Mouse (Mus musculus) naive thymus-derived CD4-positive, alpha-beta T cell, adult 2 months (primary cell): Measurements from ENCODE around the gene D17H6S53E.
A peak's percentile ranks its signal among the peaks of the same experiment; 100 is the strongest.

Experiments
- DNase-seq: peaks from one replicate; pipeline ENCODE4 v3.0.0-alpha.2; 2011; ENCODE audit warnings: low read depth

The D17H6S53E gene

DNA sequence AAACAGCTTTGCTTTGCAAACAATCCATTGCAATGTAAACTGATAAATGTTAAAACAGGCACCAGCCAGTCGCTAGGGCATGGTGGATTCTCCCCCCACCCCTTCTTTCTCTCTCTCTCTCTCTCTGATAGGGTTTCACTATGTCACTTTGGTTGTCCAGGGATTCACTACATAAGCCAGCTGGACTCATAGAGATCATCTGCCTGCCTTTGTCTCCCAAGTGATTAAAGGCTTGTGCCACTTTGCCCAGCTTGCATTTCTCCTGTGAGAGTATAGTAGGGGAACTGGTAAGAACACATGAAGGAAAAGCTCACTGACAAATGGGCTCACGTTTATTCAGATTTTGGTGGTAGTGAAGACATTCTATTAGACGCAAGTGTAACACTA, 6.0 kb downstream of the D17H6S53E start:
- no peak for DNase-seq

- no peak for DNase-seq
Measured at GRCm38 (mm10) chr17:35133517-35133916, 7.3 kb downstream of the D17H6S53E start.

DNA sequence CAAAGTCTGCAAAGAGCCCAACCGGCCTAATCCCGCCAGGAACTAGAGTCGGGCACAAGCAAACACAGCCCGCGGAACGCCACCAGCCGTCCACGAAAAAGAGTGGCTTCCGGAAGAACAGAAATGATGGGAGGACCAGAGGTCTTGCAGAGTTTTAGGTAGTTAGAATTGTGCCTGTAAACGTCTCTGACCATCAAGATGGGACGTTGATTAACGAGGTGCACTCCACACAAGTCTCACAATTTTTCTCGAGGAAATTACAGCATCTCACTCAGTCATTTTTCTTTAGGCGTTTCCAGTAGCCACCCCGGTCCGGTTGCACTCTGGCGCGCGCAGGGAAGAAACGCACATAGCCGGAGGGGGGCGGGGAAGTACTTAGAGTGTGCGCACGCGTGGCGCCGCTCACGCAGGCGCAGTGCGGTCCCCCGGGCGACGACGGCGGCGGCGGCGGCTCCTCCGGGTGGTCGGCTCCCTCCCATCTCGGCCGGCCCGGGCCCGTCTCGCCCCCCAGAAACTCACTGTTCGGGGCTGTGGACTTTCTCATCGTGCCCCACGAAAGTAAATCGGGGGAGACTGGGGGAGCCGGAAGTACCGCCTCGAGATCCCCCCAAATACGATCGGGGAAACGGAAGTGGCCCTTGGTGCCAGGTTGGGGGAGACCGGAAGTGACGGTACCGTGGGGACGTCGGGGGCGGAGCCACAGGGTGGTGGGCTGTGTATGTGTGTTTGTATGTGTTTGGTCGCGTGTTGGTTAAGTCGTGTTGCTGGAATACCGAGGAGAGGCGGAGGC, 8.8 kb downstream of the D17H6S53E start, which contains the start of gene Bag6:
Bag6 (plus strand) TSS at position 378 of the 790 bp plus-strand sequence.
- DNase-seq: peak; percentile 98

DNA sequence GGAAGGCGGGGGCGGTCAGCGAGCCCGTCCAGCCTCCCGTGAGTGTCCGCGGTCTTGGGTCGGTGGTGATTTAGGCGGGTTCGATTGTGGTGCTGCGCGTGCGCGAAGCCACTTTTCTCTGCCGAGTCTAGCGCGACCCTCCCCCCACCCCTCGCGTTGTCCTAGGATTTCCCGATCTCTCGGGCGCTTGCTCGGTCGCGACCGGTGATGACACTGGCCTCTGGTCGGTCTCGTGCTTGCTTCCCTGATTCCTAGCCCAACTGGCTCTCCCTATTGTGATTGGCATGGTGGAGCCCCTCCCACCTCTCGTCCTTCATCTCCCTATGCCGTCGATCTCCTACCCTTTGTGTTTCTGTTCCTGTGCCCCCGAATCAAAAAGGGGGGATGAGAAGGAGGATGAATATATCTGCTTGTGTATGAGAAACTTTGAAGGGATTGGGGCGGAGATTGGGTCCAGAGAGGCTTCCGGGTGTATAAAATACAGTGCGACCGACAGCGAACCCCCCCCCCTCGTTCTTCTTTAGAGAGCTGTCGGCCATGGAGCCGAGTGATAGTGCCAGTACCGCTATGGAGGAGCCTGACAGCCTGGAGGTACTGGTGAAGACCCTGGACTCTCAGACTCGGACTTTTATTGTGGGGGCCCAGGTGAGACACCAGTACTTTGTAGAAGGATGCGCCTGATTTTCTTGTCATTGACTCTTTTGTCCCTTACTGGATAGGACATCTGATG, 9.6 kb downstream of the D17H6S53E start:
- DNase-seq: no peak

GRCm38 (mm10) chr17:35139269-35139668, 13.1 kb downstream of the D17H6S53E start:
- no peak for DNase-seq

DNA sequence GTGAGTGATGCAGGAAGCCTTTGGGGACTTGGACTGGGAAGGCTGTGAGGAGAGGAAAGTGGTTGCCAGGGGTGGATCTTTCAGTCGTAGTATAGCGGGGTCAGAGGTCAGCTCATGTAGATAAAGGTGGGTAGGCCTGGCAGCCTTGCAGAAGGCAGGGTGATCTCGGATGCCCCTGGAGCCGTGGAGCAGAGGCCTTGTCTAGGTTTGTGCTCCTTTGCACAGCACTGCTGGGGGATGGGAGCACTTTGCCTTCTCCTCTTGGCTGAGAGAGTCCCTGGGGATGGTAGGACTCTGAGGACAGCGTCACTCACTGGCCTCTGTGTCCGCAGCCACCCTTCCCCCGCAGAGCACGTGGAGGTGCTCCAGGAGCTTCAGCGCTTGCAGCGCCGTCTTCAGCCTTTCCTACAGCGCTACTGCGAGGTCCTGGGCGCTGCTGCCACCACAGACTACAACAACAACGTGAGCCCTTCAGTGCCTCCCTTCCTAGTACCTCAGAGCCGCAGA, 14.4 kb downstream of the D17H6S53E start:
- DNase-seq: no peak

DNA sequence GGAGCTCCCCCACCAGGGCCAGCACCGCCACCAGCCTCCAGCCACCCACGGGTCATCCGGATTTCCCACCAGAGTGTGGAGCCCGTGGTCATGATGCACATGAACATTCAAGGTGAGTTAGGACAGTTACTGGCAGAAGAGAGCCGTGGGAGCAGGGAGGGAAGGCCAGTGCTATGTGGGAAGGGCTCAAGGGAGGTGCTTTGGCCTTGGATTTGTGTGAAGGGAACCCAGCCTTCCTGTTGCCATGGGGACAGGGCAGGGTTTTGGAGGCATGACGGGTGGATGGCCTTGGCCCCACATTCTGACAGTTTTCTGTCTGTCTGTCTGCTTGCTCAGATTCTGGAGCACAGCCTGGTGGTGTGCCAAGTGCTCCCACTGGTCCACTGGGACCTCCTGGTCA, 15.8 kb downstream of the D17H6S53E start:
- DNase-seq: no peak

- no peak for DNase-seq
Measured at GRCm38 (mm10) chr17:35146139-35146538, 20.0 kb downstream of the D17H6S53E start.

DNA sequence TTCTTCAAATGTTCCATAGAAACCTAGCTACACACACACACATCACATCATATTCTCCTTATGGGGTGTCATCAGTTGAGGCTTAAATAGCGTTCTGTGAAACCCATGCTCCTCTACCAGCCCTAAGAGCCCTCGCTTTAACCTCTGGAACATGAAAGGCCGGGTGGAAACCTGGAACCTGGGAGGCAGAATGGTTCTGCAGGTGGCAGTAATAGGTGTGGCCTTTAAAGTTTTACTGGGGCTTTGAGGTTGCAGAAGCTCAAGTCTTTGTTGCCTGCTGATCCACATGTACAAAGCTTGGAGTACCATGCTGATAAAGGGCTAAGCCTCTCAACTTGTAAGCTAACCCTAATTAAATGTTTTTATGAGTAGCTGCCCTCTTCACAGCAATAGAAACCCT, 21.2 kb downstream of the D17H6S53E start:
- no peak for DNase-seq

GRCm38 (mm10) chr17:35147922-35148639, 21.9 kb downstream of the D17H6S53E start:
- DNase-seq: no peak

DNA sequence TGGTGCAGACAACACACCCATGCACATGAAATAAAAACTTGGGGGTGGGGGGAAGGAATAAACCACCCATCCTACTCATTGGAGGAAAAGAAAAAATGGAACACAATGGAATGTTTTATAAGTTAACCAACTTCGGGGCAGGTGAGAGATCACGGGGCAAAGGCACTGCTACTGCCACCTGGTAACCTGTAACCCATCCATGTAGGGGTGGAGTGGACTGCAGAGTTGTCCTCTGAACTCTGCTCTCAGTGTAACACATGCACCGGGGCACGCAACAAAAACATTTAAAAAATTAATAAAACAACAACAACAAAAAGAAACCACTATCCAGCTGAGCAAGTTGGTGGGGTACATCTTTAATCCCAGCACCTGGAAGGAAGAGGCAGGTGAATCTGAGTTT, 25.9 kb downstream of the D17H6S53E start:
- DNase-seq: no peak

DNA sequence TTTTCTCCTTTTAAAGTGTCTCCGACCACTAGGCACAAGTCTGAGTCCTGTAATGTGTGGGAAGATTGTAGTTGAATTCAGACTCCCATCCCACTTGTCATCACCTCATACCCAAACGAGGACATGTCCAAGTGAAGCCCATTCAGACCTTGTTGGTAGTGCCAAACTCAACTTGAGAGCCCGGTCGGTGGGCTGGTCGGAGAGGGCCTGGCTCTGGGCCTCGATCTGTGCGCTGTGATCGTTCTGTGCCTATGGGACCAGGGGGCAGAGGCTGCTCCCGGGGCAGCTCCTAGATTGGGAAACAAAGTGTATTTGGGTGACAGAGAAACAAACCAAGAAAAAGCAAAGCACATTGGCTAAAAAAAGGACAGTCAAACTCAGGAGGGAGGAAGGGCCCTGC, 26.9 kb downstream of the D17H6S53E start:
- DNase-seq: no peak

DNA sequence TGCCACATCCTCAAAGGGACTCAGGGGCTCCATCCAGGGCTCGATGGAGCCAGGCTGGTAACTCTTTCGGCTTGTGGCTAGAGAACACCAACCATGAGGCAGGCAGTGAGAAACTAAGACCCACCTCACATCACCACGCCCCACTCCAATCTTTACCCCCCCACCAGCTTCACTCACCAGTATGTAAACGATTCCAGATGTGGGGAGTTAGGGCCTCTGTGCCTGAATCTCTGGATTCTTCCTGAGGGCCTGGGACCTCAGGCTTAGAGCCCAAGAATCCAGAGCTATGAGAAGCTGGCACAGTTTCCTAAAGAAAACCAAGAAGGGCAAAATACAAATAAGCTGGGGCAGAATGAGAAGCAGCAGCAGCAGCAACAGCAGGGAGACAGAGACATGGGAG, 27.8 kb downstream of the D17H6S53E start:
- no peak for DNase-seq

DNA sequence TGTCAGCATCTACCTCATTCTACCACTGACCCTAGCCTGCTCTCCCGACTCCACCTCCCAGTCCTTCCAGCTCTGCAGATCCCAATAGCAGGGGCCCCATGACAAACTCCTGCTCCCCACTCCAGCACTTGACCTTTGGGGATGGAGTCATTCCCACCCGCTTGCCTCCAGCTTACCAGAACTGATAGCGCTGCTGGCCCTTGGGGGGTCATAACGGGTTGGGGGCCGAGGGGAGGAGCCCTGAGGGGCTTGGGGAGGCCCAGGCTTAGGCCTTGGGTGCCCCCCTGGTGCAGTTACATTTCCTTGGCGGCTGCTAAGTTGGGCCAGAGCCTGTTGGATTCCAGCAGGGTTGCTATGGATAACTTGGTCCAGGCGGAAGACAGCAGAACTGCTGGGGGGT, 28.4 kb downstream of the D17H6S53E start:
- no peak for DNase-seq

DNA sequence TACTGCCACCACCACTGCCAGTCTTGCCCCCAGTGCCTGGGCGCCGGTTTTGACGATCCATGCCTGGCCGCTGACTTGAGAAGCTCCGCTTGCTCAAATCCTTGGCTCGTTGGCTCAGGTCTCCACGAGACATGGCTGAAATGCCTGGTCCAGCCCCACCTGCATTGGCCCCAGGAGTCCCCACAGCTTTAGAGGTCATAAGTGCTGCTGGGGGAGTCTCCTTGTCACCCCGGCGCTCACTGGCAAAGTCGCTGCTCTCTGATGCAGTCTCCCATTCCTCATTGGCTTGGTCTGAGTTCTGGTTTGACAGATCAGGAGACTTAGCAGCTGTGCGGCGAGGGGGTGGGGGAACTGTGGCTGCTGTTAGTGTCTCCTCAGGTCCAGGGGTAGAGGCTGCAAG, 29.3 kb downstream of the D17H6S53E start:
- DNase-seq: no peak

DNA sequence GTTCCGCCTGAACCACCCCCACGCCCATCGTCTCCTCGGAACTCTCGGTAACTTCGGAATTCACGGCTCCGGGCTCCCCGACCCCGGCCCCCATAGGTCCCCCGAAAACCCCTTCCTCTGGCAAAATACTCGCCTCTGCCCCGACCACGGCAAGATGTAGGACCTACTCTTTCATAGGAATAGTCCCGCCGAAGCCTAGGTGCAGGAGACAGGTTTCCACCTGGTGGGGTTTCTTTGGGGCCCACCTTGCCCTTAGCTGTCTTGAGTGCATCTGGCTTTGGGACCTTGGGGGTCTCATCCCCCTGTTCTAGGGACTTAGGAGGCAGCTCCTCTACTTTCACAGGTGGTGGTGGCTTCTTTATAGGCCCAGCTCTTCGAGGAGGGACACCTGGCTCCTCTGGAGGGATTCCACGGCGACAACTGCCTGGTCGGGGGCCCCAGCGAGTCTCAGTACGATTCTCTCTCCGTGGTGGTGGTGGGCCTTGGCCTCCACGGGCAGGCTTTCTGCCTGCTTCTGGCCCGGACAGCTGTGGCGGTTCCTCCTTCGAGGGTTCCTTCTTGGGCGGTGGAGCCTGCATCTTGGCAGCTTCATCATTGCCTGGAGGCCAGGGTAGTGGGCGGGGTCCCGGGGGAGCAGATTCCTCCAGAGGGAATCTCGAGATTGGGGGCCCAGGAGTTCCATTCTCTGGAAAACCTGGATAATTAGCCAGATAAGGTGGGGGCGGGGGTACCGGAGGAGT, 30.5 kb downstream of the D17H6S53E start:
- no peak for DNase-seq

DNA sequence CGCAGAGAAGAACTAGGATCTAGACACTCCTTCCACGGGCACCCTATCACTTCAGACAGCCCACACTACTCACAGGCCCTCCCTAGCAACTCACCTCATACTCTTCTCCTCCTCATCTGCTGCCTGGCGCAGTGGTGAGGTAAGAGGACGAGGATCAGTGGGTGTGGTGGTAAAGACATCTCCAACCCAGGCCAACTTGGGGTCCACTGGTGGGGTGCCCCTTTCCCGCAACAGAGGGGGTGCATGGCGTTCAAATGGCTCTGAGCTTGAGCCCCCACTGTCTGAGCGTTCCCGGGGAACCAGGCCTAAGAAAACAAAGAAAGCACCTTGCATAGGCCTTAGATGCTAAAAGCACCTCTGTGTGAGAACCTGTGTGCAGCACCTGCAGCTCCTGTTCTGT, 31.1 kb downstream of the D17H6S53E start:
- no peak for DNase-seq

DNA sequence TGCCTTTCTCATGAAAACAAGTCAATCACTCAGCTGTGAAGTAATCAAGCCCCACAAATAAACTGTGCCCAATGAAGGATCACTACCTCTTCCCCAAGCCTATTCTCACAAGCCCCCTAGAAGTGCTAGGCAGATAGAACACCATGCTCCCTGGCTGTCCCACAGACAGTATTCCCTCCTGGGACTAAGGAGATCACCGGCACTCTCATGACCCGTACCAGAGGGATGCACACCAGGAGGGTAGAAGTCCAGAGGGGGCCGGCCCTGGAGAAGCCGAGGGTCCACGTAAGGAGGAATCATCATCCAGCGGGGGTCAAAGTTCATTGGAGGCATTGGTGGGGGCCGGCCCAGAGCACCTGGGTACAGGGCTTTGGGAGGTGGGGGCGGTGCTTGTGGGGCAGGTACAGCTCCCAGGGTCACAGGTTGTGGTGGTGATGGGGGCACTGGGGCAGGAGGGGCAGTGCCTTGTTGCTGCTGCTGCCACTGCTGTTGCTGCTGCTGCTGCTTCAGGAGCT, 31.5 kb downstream of the D17H6S53E start:
- no peak for DNase-seq

- no peak for DNase-seq
Measured at GRCm38 (mm10) chr17:35158850-35159593, 32.8 kb downstream of the D17H6S53E start.

GRCm38 (mm10) chr17:35159638-35160037, 33.5 kb downstream of the D17H6S53E start:
- no peak for DNase-seq

GRCm38 (mm10) chr17:35161421-35161820, 35.2 kb downstream of the D17H6S53E start:
- no peak for DNase-seq
